Mouse (Mus musculus) heart, postnatal 0 days (tissue): Measurements from ENCODE around the gene Mycbpap.

Source experiments
- CTCF ChIP-seq: IDR thresholded peaks from 2 replicates; pipeline ENCODE4 v1.5.1; 2016; ENCODE audit warnings: antibody characterized with exemption, control low read depth, low read depth
- EP300 ChIP-seq: IDR thresholded peaks from 2 replicates; pipeline ENCODE4 v1.6.1; 2016; ENCODE audit warnings: antibody characterized with exemption, low read depth

GRCm38 (mm10) chr11:94485223-94485622, 36.3 kb downstream of the Mycbpap start:
- no peak for TF ChIP-seq CTCF
- no peak for TF ChIP-seq EP300
